Mouse (Mus musculus) kidney, postnatal 0 days (tissue): ENCODE data around the gene Ilf3. TPM values are rescaled to one million over a fixed set of nuclear protein-coding genes. Genes with fewer than 3 reads are reported as not detected.

Experiments used
- ATAC-seq: fragments of 200-750 bp; cut with Nextera tagmentation; replicated peaks from 2 replicates; pipeline ENCODE4 v1.8.0; 2017; ENCODE audit warnings: low read depth, moderate number of reproducible peaks, moderate TSS enrichment, moderate library complexity; ENCODE audit not compliant: low FRiP score
- DNase-seq: peaks from one replicate; pipeline ENCODE4 v3.0.0-alpha.2; 2016; ENCODE audit warnings: low spot score
- H3K27ac ChIP-seq: fragments of 300-500 bp; sonication (generic); 2 replicates; pipeline ENCODE4 v1.5.1; 2014; ENCODE audit warnings: mild to moderate bottlenecking
- H3K27me3 ChIP-seq: fragments of 300-500 bp; sonication (generic); 2 replicates; pipeline ENCODE4 v1.6.1; 2014; ENCODE audit warnings: low read length, mixed read lengths; ENCODE audit not compliant: insufficient read depth
- H3K36me3 ChIP-seq: fragments of 300-500 bp; sonication (generic); 2 replicates; pipeline ENCODE4 v1.6.1; 2014; ENCODE audit warnings: low read length, mixed read lengths; ENCODE audit not compliant: insufficient read depth
- H3K4me1 ChIP-seq: fragments of 300-500 bp; sonication (generic); replicated peaks from 2 replicates; pipeline ENCODE4 v1.6.1; 2014; ENCODE audit warnings: antibody characterized with exemption, low read length, mixed read lengths; ENCODE audit not compliant: insufficient read depth
- H3K4me2 ChIP-seq: fragments of 300-500 bp; sonication (generic); 2 replicates; pipeline ENCODE4 v1.6.1; 2014; ENCODE audit warnings: mild to moderate bottlenecking, low read length, moderate library complexity, mixed read lengths
- H3K4me3 ChIP-seq: fragments of 300-500 bp; sonication (generic); replicated peaks from 2 replicates; pipeline ENCODE4 v1.5.1; 2014; ENCODE audit warnings: low read depth, low read length
- H3K9ac ChIP-seq: fragments of 300-500 bp; sonication (generic); 2 replicates; pipeline ENCODE4 v1.6.1; 2014; ENCODE audit warnings: low read depth, low read length
- H3K9me3 ChIP-seq: fragments of 300-500 bp; sonication (generic); replicated peaks from 2 replicates; pipeline ENCODE4 v1.6.1; 2016; ENCODE audit warnings: low read length, inconsistent platforms, mixed read lengths
- CTCF ChIP-seq: IDR thresholded peaks from 2 replicates; pipeline ENCODE4 v1.5.1; 2016; ENCODE audit warnings: antibody characterized with exemption, low read depth, mild to moderate bottlenecking, moderate library complexity
- WGBS: fragments of 180-500 bp; shearing (Covaris S2); extraction: QIAGEN DNeasy Blood & Tissue Kit; methylation state at CpG from one replicate; pipeline ENCODE4 v1.1.7; 2014; 5-methylcytosine and 5-hydroxymethylcytosine counted together
- polyA plus RNA-seq: library from polyadenylated mRNA; unstranded; fragments of >200 nt; fragmentation: Nextera tagmentation; extraction: Ambion mirVana; gene quantifications from 2 replicates; pipeline ENCODE4 v1.2.1, GENCODE M21; 2015

Gene Ilf3
- polyA plus RNA-seq, 1 experiment from 2014 or later: 113 TPM

- ATAC-seq: no peak
- Histone ChIP-seq H3K4me3 (no peak overlapping the region), H3K36me3 (no peaks in the 10 kb centered on the region), H3K27ac (no peak overlapping the region), H3K9me3 (no peaks in the 10 kb centered on the region), H3K4me2 (no peak overlapping the region), H3K4me1 (no peaks in the 10 kb centered on the region), H3K9ac (no peak overlapping the region), H3K27me3 (no peaks in the 10 kb centered on the region)
- no peak for TF ChIP-seq CTCF
- no peak for DNase-seq
Measured at GRCm38 (mm10) chr9:21380868-21381267, 13.2 kb downstream of the Ilf3 start.

- H3K27ac ChIP-seq: no peak overlapping the region
- H3K27me3 ChIP-seq: no peaks in the 10 kb centered on the region
- no peak overlapping the region for H3K4me3 ChIP-seq
- H3K4me2 ChIP-seq: no peak overlapping the region
- no peak for TF ChIP-seq CTCF
- peaks cover 13% of the 10 kb centered on the region; the same call in 1 of the 2 replicates for H3K36me3 ChIP-seq
- H3K9me3 ChIP-seq: no peaks in the 10 kb centered on the region
- DNase-seq (no peak), ATAC-seq (no peak)
- no peaks in the 10 kb centered on the region for H3K4me1 ChIP-seq
- H3K9ac ChIP-seq: no peak overlapping the region
Measured at GRCm38 (mm10) chr9:21383966-21384365, 16.3 kb downstream of the Ilf3 start.

- no peak for ATAC-seq
- 85% methylated on average over 10 of the region's 10 CpGs for WGBS
Measured at GRCm38 (mm10) chr9:21392646-21393175, 25.0 kb downstream of the Ilf3 start.

GRCm38 (mm10) chr9:21395692-21396091, 28.0 kb downstream of the Ilf3 start:
- no peak for TF ChIP-seq CTCF
- WGBS: 92% methylated on average over 3 of the region's 3 CpGs

More at GRCm38 (mm10) chr9:21392646-21393175, 25.0 kb downstream of the Ilf3 start:
- Histone ChIP-seq H3K27me3 (no peaks in the 10 kb centered on the region), H3K4me3 (no peak overlapping the region), H3K9ac (no peak overlapping the region), H3K9me3 (no peaks in the 10 kb centered on the region), H3K4me2 (no peak overlapping the region), H3K4me1 (no peaks in the 10 kb centered on the region), H3K27ac (no peak overlapping the region), H3K36me3 (peaks cover 90% of the 10 kb centered on the region)
- TF ChIP-seq CTCF: no peak
- no peak for DNase-seq

GRCm38 (mm10) chr9:21397170-21397569, 29.5 kb downstream of the Ilf3 start:
- Histone ChIP-seq H3K4me2 (no peak overlapping the region), H3K36me3 (peaks cover 93% of the 10 kb centered on the region), H3K9me3 (no peaks in the 10 kb centered on the region), H3K4me1 (no peaks in the 10 kb centered on the region), H3K4me3 (no peak overlapping the region), H3K27me3 (no peaks in the 10 kb centered on the region), H3K9ac (no peak overlapping the region), H3K27ac (no peak overlapping the region)
- no peak for DNase-seq
- 90% methylated on average over 3 of the region's 3 CpGs for WGBS
- no peak for ATAC-seq
- TF ChIP-seq CTCF: no peak

More at GRCm38 (mm10) chr9:21395692-21396091, 28.0 kb downstream of the Ilf3 start:
- Histone ChIP-seq H3K4me2 (no peak overlapping the region), H3K27ac (no peak overlapping the region), H3K9me3 (no peaks in the 10 kb centered on the region), H3K36me3 (peaks cover 94% of the 10 kb centered on the region), H3K4me3 (no peak overlapping the region), H3K27me3 (no peaks in the 10 kb centered on the region), H3K4me1 (no peaks in the 10 kb centered on the region), H3K9ac (no peak overlapping the region)
- ATAC-seq (no peak), DNase-seq (no peak)

- peaks cover 92% of the 10 kb centered on the region for H3K36me3 ChIP-seq
- H3K27me3 ChIP-seq: no peaks in the 10 kb centered on the region
- H3K9me3 ChIP-seq: no peaks in the 10 kb centered on the region
- no peak for TF ChIP-seq CTCF
- H3K4me2 ChIP-seq: no peak overlapping the region
- H3K27ac ChIP-seq: no peak overlapping the region
- H3K4me1 ChIP-seq: no peaks in the 10 kb centered on the region
- H3K4me3 ChIP-seq: no peak overlapping the region
- no peak for DNase-seq
- 92% methylated on average over 9 of the region's 9 CpGs for WGBS
- no peak overlapping the region for H3K9ac ChIP-seq
- ATAC-seq: no peak
Measured at GRCm38 (mm10) chr9:21401042-21401441, 33.4 kb downstream of the Ilf3 start.

- TF ChIP-seq CTCF: no peak
- no peaks in the 10 kb centered on the region for H3K9me3 ChIP-seq
- H3K27me3 ChIP-seq: no peaks in the 10 kb centered on the region
- no peak overlapping the region for H3K4me3 ChIP-seq
- H3K4me2 ChIP-seq: no peak overlapping the region
- no peak overlapping the region for H3K9ac ChIP-seq
- no peak for DNase-seq
- H3K36me3 ChIP-seq: peaks cover 87% of the 10 kb centered on the region
- no peak overlapping the region for H3K27ac ChIP-seq
- WGBS: 85% methylated on average over 11 of the region's 11 CpGs
- ATAC-seq: no peak
- H3K4me1 ChIP-seq: no peaks in the 10 kb centered on the region
Measured at GRCm38 (mm10) chr9:21402764-21403253, 35.1 kb downstream of the Ilf3 start.
